Mouse (Mus musculus): ENCODE results near the gene Hoga1.

Hoga1 gene

DNA sequence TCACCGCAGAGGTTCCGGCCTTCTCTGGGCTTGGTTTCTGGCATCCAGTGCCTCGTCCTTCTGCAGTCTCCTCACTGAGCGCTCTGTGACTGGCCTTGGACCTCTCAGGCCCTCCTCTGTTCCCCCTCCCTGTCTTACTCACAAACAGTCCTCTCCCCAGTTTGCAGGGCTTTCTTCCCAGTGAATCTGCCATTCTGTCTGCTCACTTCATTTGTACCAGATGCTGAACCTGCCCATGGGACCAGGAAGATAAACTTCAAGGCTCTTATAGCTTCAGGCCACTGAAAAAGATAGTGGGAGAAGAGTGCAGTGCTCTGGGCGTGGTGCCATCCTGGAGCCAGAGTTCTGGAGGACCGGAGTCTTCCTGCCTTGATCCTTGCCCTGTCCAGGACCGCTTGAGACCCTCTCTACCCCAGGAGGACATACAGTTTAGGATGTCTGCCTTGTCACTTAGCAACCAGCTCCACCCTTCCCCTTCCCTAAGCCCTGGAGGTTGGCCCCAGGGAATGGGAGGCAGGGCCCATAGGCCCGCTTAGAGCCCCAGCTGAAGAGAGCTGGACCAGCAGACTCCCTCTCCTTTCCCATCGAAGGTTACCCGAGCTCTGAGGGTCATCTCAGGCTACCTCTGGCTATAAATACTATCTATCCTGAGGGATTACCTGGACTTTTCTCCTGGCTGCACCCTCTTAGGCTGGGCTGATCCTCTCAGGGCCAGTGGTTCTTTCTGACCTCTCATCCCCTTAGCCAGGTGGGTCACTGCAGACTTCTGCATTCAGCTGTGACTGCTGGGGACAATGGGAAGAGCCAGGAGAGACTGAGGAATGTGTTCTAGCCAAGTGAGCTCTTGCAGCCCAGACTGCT lies 23.5 kb upstream of the Hoga1 start:
- in situ Hi-C loops (cut with MboI; ENCODE audit: low sequenced_read_pairs): no loop called here

DNA sequence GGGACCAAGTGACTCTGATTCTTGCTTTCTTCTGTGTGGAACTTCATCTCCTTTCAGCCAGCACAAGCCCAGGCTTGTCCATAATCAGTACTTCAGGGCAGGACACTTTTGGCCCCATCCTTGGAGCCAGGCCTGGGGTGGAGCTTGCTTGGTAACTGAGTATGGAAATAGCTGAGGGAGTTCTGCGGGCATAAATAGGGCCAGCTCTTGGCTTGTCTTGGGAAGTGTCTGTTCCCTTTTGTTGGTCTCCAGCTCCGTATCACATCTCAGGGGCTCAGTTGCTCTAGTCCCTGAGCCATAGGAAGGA lies 22.9 kb upstream of the Hoga1 start:
- in situ Hi-C loops (cut with MboI; ENCODE audit: low sequenced_read_pairs): no loop called here

DNA sequence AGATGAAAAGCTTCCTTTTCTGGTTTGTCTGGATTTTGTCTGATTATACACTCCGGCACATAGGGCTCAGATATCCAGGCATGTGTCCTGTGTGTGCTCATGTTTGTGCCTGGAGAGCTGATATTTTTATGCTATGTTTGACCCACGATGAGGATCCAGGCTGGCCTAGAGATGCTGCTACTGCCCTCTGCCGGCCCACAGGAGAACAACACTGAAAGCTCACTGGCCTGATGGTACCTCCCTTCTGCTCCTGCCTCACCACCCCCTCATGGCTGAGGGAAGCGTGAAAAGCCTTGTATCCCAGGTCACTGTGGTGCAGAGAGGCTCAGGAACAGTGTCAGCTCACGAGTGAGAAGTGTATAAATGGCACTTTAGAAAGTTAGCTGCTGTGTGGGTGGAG lies 19.3 kb upstream of the Hoga1 start:
- in situ Hi-C loops (cut with MboI; ENCODE audit: low sequenced_read_pairs): no loop called here

DNA sequence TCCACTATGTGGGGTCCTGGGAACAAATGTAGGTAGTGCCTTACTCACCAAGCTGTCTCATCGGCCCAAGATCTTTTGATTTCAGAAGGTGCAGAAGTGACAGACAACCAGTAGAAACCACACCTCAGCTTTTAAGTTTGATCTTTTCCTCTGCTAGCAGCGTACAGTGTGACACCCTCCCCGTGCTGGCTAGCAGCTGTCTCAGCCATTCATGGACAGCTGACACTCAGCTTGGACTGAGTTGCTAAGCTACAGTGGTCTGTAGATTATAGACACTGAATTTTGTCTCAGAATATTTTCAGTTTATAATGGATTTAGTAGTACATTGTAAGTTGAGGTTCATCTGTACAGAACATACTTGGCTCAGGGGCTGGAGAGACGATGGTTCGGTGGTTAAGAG lies 14.3 kb upstream of the Hoga1 start:
- in situ Hi-C loops (cut with MboI; ENCODE audit: low sequenced_read_pairs): no loop called here

DNA sequence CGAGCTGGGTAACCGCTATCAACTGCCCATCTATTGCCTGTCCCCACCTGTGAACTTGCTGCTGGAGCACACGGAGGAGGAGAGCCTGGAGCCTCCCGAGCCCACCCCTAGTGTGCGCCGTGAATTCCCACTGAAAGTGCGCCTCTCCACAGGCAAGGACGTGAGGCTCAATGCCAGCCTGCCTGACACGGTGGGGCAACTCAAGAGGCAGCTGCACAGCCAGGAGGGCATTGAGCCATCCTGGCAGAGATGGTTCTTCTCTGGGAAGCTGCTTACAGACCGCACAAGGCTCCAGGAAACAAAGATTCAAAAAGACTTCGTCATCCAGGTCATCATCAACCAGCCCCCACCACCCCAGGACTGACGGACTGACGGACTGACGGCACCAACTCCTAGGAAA lies 11.8 kb upstream of the Hoga1 start:
- in situ Hi-C loops (cut with MboI; ENCODE audit: low sequenced_read_pairs): no loop called here

DNA sequence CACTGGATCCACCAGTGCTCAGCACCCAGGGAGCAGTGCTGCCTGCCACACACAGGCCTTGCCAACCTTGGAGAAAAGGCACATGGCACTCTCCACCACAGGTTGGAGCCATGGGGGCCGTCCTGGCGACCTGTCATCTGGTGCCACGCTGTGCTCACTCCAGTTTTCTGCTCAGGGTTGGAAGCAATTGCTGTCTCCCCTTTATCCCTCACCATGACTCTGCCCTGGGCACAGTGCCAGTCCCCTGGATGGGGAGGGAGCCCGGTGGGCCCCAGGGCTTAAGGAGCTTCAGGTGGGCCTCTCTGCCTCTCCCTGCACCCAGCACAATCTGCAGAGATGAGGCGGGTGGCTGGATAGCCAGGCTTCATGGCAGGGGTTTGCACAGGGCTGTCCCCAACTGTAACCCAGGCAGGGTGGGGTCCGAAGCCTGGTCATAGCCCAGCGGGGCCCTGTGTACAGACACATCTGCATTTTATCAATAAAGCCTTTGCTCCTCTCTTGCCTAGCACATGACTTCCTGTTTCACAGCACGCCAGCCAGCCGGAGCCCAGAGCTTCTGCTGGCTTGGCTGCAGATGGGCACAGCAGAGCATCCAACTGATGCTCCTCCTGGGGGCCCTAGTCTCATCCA lies 11.1 kb upstream of the Hoga1 start:
- in situ Hi-C loops (cut with MboI; ENCODE audit: low sequenced_read_pairs): no loop called here

DNA sequence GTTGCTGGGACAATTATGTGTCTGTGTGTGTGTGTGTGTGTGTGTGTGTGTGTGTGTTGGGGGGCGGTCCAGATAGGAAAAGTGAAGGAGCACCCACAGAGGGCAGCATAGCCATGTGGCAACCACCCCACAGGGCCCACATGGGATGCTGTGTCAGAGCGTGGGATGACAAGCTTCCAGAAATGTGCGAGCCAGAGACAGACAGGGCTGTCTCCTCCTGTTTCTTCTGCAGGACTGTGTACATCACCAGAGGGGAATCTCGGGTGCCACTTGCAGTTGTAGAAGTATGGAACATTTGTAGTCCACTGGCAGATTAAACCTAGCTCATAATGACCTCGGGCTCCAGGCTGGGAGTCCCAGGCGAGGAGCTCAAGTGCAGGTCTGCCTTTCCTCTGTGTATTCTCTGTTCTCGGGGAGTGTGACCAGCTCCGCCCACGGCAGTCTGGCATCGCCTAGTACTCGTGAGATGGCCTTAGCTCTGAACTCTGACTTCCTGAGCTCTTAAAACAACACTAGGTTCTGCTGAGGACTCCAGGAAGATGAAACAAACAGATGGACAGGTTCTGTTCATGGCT lies 10.4 kb upstream of the Hoga1 start:
- in situ Hi-C loops (cut with MboI; ENCODE audit: low sequenced_read_pairs): no loop called here

DNA sequence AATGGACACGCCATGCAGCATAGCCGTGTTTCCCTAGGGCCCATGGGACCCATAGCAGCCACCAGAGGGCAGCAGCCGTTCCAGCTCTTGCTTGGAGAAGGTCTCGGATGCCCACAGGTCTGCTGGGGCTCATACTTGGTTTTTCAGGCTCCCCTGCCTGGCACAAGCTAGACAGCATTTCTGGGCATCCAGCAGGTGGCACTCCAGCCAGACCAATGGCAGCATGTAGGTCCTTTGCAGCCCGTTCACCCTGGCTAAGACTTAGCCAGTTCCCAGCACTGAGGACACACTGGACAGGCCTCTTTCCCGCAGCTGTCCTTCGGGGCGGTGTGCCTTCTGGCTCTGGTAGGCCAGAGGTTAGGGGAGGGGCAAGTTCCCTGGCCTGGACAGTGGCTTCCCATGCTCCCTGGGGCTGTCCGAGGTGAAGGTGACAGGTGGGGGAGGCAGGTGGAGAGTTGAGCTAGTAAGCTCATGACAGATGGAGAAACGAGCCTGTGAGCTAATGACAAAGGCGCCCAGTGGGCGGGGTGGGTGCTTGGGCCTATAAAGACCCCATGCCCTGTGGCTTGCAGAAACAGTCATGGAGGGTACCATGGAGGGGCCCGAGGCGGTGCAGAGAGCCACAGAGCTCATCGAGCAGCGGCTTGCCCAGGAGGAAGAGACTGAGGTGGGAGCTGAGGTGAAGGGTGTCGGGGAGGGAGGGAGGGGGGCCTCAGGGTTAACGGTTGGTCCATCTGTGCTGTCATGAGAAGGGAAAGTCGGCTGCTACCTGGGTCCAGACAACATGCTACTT lies 9.8 kb upstream of the Hoga1 start, which contains the start of gene Ankrd2:
Gene Ankrd2 (plus strand): TSS at position 545 of the 793 bp plus-strand sequence.
- in situ Hi-C loops (cut with MboI; ENCODE audit: low sequenced_read_pairs): no loop called here

DNA sequence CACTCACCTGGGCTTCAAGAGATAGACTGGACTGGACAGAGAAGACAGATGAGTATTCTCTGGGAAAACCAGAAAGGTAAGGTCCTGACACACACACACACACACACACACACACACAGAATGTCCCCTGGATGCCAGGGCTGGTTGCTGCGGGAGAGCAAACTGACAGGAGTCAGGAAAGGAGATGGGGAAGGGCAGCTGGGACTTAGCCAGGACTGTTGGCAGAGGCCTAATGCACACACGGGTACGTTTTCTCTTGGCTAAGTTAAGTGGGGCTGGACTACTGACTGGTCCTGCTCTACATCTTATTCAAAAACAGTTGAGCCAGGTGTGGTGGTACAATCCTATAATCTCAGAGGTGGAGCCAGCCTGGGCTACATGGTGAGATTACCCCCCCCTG lies 9.1 kb upstream of the Hoga1 start:
- in situ Hi-C loops (cut with MboI; ENCODE audit: low sequenced_read_pairs): no loop called here

DNA sequence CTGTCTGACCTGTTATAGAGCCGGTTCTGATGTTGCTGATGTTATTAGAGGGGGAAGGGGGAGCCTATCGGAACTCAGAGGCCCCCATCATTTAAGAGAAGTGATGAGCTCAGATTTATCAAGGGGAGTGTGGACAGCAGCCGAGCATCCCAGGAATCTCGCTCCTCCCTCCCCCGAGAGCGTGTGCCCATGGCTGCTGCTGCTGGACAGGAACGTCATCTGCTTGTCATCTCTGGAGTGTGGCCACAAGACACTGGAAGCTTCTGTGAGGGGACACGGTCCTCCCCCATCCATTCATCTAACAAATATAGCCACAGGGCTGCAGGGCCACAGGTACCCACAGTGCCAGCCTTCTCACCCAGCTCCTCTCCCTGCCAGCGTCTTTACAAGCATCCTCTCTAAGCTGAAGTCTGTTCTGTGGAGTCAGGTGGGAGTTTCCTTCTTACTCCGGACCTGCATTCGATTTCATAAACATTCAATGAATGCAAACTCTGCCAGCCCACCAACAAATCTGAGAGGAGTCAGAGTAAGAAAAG lies 8.2 kb upstream of the Hoga1 start:
- in situ Hi-C loops (cut with MboI; ENCODE audit: low sequenced_read_pairs): no loop called here

DNA sequence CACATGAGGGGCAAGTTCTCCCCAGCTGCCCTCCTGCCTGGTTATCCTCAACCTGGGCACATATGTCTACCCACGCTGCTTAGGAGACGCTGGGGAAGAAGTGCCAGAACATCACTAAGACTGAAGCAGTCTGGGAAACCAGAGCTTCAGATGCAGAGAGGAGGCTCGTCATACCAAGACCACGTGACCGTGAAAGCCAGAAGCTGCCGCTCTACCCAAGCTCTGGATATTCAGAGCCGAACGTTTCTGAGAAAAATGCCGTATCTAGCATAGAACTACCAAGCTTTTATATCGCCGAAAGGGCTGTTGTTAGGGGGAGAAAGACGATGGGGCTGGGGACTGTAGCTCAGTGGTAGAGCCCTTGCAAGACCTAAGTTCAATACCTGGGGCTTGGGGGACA lies 7.1 kb upstream of the Hoga1 start:
- in situ Hi-C loops (cut with MboI; ENCODE audit: low sequenced_read_pairs): no loop called here

DNA sequence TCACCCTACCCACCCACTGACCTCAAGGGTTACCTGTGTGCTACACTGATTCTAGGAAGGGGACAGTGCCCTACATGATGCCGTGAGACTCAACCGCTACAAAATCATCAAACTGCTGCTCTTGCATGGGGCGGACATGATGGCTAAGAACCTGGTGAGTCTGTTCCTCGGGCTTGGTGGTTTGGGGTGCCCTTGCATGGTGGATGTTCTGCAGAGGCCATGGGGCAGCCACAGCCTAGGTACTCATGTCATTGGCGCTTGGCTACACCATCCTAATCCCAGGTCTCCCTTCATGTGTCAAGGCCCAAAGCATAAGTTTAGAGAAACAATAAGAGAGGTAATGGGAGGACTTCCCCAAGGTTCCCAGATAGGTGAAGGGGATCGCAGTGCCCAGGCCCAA lies 1.4 kb upstream of the Hoga1 start:
- in situ Hi-C loops (cut with MboI; ENCODE audit: low sequenced_read_pairs): no loop called here

DNA sequence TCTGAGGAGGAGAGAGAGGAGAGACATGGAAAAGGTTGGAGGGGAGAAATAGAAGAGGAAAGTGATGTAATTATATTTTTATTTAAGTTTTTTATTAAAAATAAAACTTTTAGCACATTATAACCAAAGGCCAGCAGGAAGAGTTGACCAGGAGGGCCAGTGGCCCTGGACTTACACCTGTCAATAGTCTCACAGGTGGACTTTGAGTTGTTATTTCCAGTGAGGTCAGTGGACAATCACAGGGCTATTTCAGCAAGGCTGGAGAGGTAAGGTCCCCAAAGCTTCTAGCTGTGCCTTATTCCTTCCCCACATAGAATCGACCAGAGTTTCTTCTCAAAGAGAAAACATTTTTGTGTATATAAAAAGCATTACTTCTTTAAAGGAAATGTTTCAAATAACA lies 4.8 kb downstream of the Hoga1 start:
- in situ Hi-C loops (cut with MboI; ENCODE audit: low sequenced_read_pairs): no loop called here

DNA sequence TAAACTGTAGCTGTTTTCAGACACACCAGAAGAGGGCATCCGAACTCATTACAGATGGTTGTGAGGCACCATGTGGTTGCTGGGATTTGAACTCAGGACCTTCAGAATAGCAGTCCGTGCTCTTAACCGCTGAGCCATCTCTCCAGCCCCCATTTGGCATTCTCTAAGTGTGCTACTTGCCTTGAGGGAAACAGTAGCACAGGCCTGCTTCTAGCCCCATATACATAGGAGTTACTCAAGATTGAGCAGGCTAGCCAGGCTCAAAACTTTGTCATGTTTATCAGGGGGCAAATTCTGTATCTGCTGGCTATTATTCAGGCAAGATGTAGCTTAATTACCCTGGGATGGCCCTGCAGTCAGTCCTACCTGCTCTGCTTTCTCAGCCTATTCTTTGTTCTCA lies 5.9 kb downstream of the Hoga1 start:
- in situ Hi-C loops (cut with MboI; ENCODE audit: low sequenced_read_pairs): no loop called here

DNA sequence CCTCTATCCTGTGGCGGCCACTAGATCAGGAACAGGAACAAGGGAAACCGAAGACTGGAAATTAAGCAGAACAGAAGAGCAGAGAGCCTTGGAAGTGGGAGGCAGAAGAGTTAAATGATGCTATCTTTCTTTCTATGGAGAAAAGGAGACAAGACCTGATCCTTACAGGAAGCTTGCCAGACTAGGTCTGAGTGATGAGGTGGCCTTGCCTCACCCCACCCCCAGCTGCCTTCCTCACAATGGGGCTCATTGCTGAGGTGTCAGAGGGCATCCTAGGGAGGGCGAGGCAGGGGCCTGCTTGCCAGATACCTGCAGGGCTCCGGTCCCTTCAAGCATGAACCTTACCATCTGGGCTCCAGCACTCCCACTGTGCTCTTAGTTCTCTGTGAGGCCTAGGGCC lies 6.5 kb downstream of the Hoga1 start, which contains the start of gene 4933411K16Rik:
Gene 4933411K16Rik (plus strand): TSS at position 301 of the 400 bp plus-strand sequence.
- in situ Hi-C loops (cut with MboI; ENCODE audit: low sequenced_read_pairs): no loop called here

DNA sequence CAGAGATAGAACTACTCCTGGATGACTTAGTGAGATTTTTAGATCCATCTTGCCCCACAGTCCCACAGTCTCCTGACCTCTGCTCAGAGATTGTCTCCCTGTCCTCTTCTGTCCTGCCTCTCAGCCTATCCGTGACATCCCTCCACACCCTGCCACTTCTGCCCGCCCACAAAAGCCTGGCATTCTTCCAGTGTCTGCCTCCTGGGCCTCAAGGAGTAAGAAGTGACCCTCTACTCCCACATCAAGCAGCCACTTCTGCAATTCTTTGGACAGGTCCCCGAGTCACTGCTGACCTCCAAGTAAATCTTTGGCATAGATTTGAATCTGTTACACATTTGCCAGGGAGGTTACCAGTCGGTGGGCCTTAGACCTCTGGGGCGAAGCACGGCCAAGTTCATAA lies 8.8 kb downstream of the Hoga1 start:
- in situ Hi-C loops (cut with MboI; ENCODE audit: low sequenced_read_pairs): no loop called here

DNA sequence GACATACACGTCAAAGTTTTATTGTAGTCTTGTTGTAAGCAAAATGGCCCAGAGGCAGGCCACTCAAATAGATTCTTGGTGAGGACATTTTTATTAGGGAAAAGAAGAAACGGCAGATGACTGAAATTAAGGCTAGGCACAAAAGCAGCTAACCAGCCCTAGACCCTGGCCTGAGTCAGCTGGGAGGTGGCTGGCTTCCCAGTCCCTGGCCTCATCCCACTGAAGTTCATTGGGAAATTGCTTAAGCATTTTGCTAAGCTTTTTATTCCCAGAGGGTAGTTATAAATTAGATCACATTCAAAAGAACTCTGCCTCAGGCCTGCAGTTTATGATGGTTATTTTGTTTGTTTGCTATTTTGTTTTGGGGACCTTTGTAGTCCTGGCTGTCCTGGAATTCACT lies 10.5 kb downstream of the Hoga1 start:
- in situ Hi-C loops (cut with MboI; ENCODE audit: low sequenced_read_pairs): no loop called here

DNA sequence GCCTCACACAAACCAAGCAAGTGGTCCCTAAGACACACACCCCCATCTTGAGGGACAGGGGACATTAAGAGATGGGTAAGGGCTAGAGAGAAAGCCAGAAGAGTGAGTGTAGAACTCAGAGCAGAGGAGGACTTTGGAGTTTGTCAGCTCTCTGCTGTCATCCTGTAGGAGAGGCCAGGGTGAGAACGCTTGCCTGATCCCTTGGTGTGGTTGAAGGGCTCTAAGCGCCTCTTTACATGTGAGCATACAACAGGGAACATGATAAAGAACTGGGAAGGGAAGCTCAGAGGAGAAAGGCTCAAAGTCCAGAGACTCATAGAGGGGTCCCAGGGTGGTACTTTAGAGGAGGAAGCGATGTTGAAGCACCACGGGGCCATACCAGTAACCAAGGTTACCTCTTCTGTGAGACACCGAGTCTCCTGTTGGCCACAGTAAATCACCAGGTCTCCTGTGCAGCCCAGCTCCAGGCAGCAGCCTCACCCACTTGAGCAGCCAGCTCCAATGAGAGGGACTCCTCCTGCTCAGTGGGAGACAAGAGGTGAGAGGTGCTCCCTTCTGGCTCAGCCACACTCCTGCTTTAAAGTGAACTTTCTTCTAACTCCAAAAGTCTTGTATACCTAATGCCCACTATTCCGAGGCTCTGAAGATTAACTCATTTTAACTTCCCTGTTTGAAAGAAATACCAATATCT lies 11.5 kb downstream of the Hoga1 start:
- in situ Hi-C loops (cut with MboI; ENCODE audit: low sequenced_read_pairs): no loop called here

DNA sequence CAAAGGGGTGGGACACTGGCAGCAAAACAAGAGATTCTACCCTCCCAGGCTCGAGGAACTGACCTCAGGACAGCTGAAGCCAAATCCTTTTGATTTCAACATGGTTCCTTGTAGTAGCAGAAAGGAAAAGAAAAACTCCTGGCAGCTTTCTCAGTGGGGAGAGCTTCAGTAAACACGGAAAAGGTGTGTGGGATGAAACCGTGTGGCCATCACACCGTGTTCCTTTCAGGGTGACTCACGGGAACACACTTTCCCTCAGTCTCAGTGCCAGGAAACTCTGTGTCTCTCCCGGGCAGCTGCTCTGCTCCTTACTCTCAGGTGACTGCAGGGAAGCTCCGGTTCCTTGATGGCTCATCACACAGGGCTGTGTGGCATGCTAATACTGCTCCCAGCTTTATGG lies 13.0 kb downstream of the Hoga1 start:
- in situ Hi-C loops (cut with MboI; ENCODE audit: low sequenced_read_pairs): no loop called here

DNA sequence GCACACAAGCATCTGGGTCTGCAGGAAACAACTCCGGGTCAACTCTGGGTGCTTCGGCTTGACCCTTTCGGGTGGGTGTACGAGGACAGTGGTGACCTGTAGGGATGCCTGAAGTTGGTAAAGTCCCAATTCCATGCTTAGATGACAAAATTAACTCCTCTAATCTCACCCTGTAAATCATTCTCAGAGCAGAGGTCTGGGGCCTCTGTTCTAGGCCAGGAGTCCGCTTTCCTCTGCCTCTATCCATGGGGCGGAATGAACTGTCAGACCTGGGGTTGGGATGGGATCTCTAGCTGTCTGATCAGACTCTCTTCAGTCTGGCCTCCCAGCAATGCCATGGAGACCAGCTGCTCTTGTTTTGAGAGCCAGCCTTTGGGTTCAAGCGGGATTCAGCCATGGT lies 16.0 kb downstream of the Hoga1 start:
- in situ Hi-C loops (cut with MboI; ENCODE audit: low sequenced_read_pairs): no loop called here
